Mouse (Mus musculus) heart, postnatal 0 days (tissue): ENCODE measurements at regions not wholly inside any gene's neighbourhood (a gene's known extent, or its start where the extent isn't known, plus 50 kb on each side); places are given as distances from the start of the nearest gene placed in this dataset.

Experiments used
- ATAC-seq: fragments of 200-750 bp; cut with Nextera tagmentation; 2 replicates; pipeline ENCODE4 v1.8.0; 2017; ENCODE audit warnings: low read depth, moderate number of reproducible peaks, moderate library complexity; ENCODE audit not compliant: insufficient read depth
- DNase-seq: peaks from one replicate; pipeline ENCODE4 v3.0.0-alpha.2; 2016; ENCODE audit warnings: low spot score
- H3K27ac ChIP-seq: fragments of 300-500 bp; sonication (generic); 2 replicates; pipeline ENCODE4 v1.5.1; 2014; ENCODE audit warnings: low read depth, mild to moderate bottlenecking
- H3K27me3 ChIP-seq: fragments of 300-500 bp; sonication (generic); 2 replicates; pipeline ENCODE4 v1.6.1; 2014; ENCODE audit warnings: low read length, mixed read lengths; ENCODE audit not compliant: control insufficient read depth, insufficient read depth
- H3K36me3 ChIP-seq: fragments of 300-500 bp; sonication (generic); replicated peaks from 2 replicates; pipeline ENCODE4 v1.6.1; 2014; ENCODE audit warnings: low read length, mixed read lengths; ENCODE audit not compliant: control insufficient read depth, insufficient read depth
- H3K4me1 ChIP-seq: fragments of 300-500 bp; sonication (generic); 2 replicates; pipeline ENCODE4 v1.6.1; 2014; ENCODE audit warnings: antibody characterized with exemption; ENCODE audit not compliant: control insufficient read depth, insufficient read depth
- H3K4me2 ChIP-seq: fragments of 300-500 bp; sonication (generic); 2 replicates; pipeline ENCODE4 v1.6.1; 2014; ENCODE audit warnings: low read depth, mild to moderate bottlenecking, low read length, moderate library complexity
- H3K4me3 ChIP-seq: fragments of 300-500 bp; sonication (generic); 2 replicates; pipeline ENCODE4 v1.5.1; 2014; ENCODE audit warnings: low read depth, low read length
- H3K9ac ChIP-seq: fragments of 300-500 bp; sonication (generic); replicated peaks from 2 replicates; pipeline ENCODE4 v1.6.1; 2014; ENCODE audit warnings: low read depth, low read length, mixed read lengths
- H3K9me3 ChIP-seq: fragments of 300-500 bp; sonication (generic); replicated peaks from 2 replicates; pipeline ENCODE4 v1.6.1; 2016; ENCODE audit warnings: low read length; ENCODE audit not compliant: control insufficient read depth
- CTCF ChIP-seq: IDR thresholded peaks from 2 replicates; pipeline ENCODE4 v1.5.1; 2016; ENCODE audit warnings: antibody characterized with exemption, control low read depth, low read depth
- EP300 ChIP-seq: IDR thresholded peaks from 2 replicates; pipeline ENCODE4 v1.6.1; 2016; ENCODE audit warnings: antibody characterized with exemption, low read depth
- WGBS: fragments of 180-500 bp; shearing (Covaris S2); extraction: QIAGEN DNeasy Blood & Tissue Kit; methylation state at CpG from one replicate; pipeline ENCODE4 v1.1.7; 2014; 5-methylcytosine and 5-hydroxymethylcytosine counted together

DNA sequence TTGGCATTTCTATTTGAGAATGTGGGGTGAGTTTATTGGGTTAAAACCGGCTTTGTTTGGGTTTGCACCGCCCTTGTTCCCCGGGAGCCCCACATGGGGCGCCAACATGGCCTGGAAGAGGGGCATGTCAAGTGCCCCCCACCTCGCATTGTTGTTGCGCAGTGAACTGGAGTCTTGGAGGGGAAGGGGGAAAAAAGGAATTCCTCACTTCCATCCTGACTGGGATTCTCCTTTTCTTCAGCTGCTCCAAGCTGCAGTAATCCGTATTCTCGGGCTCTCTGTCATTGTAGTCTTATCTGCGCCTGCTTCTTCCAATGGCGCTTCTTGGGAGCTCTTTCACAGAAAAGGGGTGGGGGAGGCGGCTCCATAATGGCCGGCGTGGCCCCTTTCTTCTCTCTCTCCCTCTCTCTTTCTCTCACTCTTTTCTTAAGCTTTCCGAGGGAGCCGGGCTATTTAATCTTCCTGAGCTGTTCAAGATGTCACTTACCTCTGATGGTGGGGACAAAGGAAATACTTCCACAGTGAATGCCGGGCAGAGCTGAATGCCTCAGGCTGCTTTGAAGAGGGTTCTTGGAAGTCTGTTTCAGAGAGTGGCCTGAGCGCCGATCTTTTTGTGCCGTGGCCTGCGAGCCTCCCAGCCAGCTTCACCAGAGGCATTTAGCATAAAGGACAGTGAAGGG, 218.6 kb downstream of the Mycn start:
- WGBS, result 86% methylated on average over 20 of the region's 20 CpGs
- Histone ChIP-seq H3K27me3 (peaks cover 4% of the 10 kb centered on the region; the same call in 1 of the 2 replicates), H3K9ac (no peak overlapping the region), H3K36me3 (no peaks in the 10 kb centered on the region), H3K4me3 (no peak overlapping the region), H3K27ac (no peak overlapping the region), H3K4me1 (no peaks in the 10 kb centered on the region), H3K9me3 (no peaks in the 10 kb centered on the region), H3K4me2 (no peak overlapping the region)
- ATAC-seq (no peak), DNase-seq (no peak)
- TF ChIP-seq EP300 (no peak), CTCF (no peak)

GRCm38 (mm10) chr12:12716691-12717090, 225.0 kb downstream of the Mycn start:
- Histone ChIP-seq H3K4me1 (no peaks in the 10 kb centered on the region), H3K4me3 (no peak overlapping the region), H3K4me2 (no peak overlapping the region), H3K9ac (no peak overlapping the region), H3K27me3 (no peaks in the 10 kb centered on the region), H3K9me3 (no peaks in the 10 kb centered on the region), H3K36me3 (no peaks in the 10 kb centered on the region), H3K27ac (no peak overlapping the region)
- 96% methylated on average over 9 of the region's 9 CpGs for WGBS
- TF ChIP-seq CTCF, result no peak
- no peak for TF ChIP-seq EP300
- ATAC-seq (no peak), DNase-seq (no peak)

GRCm38 (mm10) chr12:12715956-12716669, 225.6 kb downstream of the Mycn start:
- H3K27me3 ChIP-seq, result no peaks in the 10 kb centered on the region
- no peak overlapping the region for H3K27ac ChIP-seq
- ATAC-seq (no peak), DNase-seq (no peak)
- WGBS, result 85% methylated on average over 7 of the region's 7 CpGs
- no peak overlapping the region for H3K9ac ChIP-seq
- no peaks in the 10 kb centered on the region for H3K36me3 ChIP-seq
- TF ChIP-seq EP300, result no peak
- no peak for TF ChIP-seq CTCF
- H3K4me1 ChIP-seq, result no peaks in the 10 kb centered on the region
- no peaks in the 10 kb centered on the region for H3K9me3 ChIP-seq
- no peak overlapping the region for H3K4me3 ChIP-seq
- H3K4me2 ChIP-seq, result no peak overlapping the region

- ATAC-seq, result no peak
Observed at GRCm38 (mm10) chr12:12715528-12715927, 226.2 kb downstream of the Mycn start.

GRCm38 (mm10) chr12:12710184-12710609, 231.5 kb downstream of the Mycn start:
- no peak overlapping the region for H3K4me2 ChIP-seq
- no peak overlapping the region for H3K4me3 ChIP-seq
- ATAC-seq (no peak), DNase-seq (no peak)
- H3K4me1 ChIP-seq, result no peaks in the 10 kb centered on the region
- no peaks in the 10 kb centered on the region for H3K9me3 ChIP-seq
- no peaks in the 10 kb centered on the region for H3K27me3 ChIP-seq
- WGBS, result 83% methylated on average over 6 of the region's 6 CpGs
- no peaks in the 10 kb centered on the region for H3K36me3 ChIP-seq
- TF ChIP-seq EP300 (no peak), CTCF (no peak)
- H3K9ac ChIP-seq, result no peak overlapping the region
- H3K27ac ChIP-seq, result no peak overlapping the region

More at GRCm38 (mm10) chr12:12715528-12715927, 226.2 kb downstream of the Mycn start:
- whole genome bisulfite sequencing, result 61% methylated on average over 4 of the region's 4 CpGs
- Histone ChIP-seq H3K36me3 (no peaks in the 10 kb centered on the region), H3K4me3 (no peak overlapping the region), H3K27ac (no peak overlapping the region), H3K4me2 (no peak overlapping the region), H3K9ac (no peak overlapping the region), H3K9me3 (no peaks in the 10 kb centered on the region), H3K4me1 (no peaks in the 10 kb centered on the region), H3K27me3 (no peaks in the 10 kb centered on the region)
- DNase-seq, result no peak
- TF ChIP-seq EP300 (no peak), CTCF (no peak)
